In the genomic region with DNA sequence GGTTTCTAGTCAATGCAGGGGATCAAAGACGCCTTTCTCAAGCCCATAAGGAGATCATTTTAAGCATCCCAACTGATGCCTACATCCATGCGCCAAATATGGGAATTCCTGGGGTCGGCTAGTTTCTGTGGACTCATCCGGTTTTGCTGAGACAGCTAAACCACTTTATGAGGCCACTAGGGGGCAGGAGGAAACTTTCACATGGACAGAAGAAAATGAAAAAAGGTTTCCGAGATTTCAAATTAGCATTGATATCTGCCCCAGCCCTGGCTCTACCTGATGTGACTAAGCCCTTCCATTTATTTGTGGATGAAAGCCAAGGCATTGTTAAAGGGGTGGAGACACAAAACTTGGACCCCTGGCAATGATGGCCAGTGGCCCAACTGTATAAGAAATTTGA, we compare ENCODE assay signal across 8 mouse cellular contexts. TPM values are rescaled to one million over a fixed set of nuclear protein-coding genes. Genes with fewer than 3 reads are reported as not detected.
DNase-seq lines count a peak whose midpoint lies in the region; ATAC-seq and TF ChIP-seq lines count a peak whose summit lies in the region.

No protein-coding gene starts in this region.

- H3K9ac ChIP-seq in liver, adult 2 months (ENCODE audit: low read depth, low read length) = no peak overlapping the region
- H3K9ac ChIP-seq in liver, embryonic 11.5 days (ENCODE audit: low read depth, low read length) = no peak overlapping the region
- no peak overlapping the region for H3K9ac ChIP-seq in liver, postnatal 0 days (replicated peaks)

- no peak for TF ChIP-seq EP300 in liver, postnatal 0 days (IDR thresholded peaks at IDR 0.05; ENCODE audit: low read depth)

- ATAC-seq in liver, embryonic 11.5 days (replicated peaks; ENCODE audit: low FRiP score) = no peak
- peak; percentile 50 for ATAC-seq in granulocyte monocyte progenitor cell, adult 5-6 weeks (replicated peaks; ENCODE audit: poor library complexity, severe bottlenecking)
- no peak for ATAC-seq in liver, postnatal 0 days

- no peaks in the 10 kb centered on the region for H3K36me3 ChIP-seq in liver, adult 2 months (ENCODE audit: control insufficient read depth, insufficient read depth, low read length)
- no peaks in the 10 kb centered on the region for H3K36me3 ChIP-seq in liver, embryonic 11.5 days (ENCODE audit: control insufficient read depth, insufficient read depth, low read length)
- no peaks in the 10 kb centered on the region for H3K36me3 ChIP-seq in liver, postnatal 0 days (replicated peaks; ENCODE audit: insufficient read depth, low read length)
- H3K36me3 ChIP-seq in thymus, adult 2 months (ENCODE audit: control insufficient read depth, insufficient read depth, low read length) = no peaks in the 10 kb centered on the region

- peak; percentile 33 to 36 for DNase-seq in adrenal gland, adult 18-20 months (ENCODE audit: low spot score in 2 of 2)
- no peak for DNase-seq in adrenal gland, postnatal 4 days (ENCODE audit: low spot score in 2 of 2)
- peak; percentile 29 for DNase-seq in liver, adult 2 months (ENCODE audit: extremely low read depth, low read depth, low spot score)
- no peak for DNase-seq in liver, embryonic 11.5 days (ENCODE audit: low spot score)
- peak; percentile 25 to 55 for DNase-seq in adrenal gland, postnatal 36 days
- DNase-seq in liver, postnatal 0 days = peak; percentile 35
- peak; percentile 33 for DNase-seq in thymus, adult 2 months

- H3K27me3 ChIP-seq in liver, adult 2 months (ENCODE audit: control insufficient read depth, insufficient read depth, low read length) = no peaks in the 10 kb centered on the region
- no peaks in the 10 kb centered on the region for H3K27me3 ChIP-seq in liver, embryonic 11.5 days (replicated peaks; ENCODE audit: control insufficient read depth, insufficient read depth, low read length)
- no peaks in the 10 kb centered on the region for H3K27me3 ChIP-seq in liver, postnatal 0 days (ENCODE audit: insufficient read depth, low read length)
- no peaks in the 10 kb centered on the region for H3K27me3 ChIP-seq in thymus, adult 2 months (ENCODE audit: control insufficient read depth, insufficient read depth, low read length)

- no peaks in the 10 kb centered on the region for H3K9me3 ChIP-seq in liver, embryonic 11.5 days (ENCODE audit: control insufficient read depth, low read length)
- no peaks in the 10 kb centered on the region for H3K9me3 ChIP-seq in liver, postnatal 0 days (ENCODE audit: low read length)

- 23% methylated on average over 5 of the region's 5 CpGs for WGBS in liver, adult 2 months
- WGBS in liver, embryonic 11.5 days = 23% methylated on average over 5 of the region's 5 CpGs
- 19% methylated on average over 5 of the region's 5 CpGs for WGBS in liver, postnatal 0 days (ENCODE audit: insufficient replicate concordance)
- 13% methylated on average over 5 of the region's 5 CpGs for WGBS in thymus, adult 2 months

- H3K4me1 ChIP-seq in liver, adult 2 months (ENCODE audit: control insufficient read depth, insufficient read depth, low read length) = no peaks in the 10 kb centered on the region
- no peaks in the 10 kb centered on the region for H3K4me1 ChIP-seq in liver, embryonic 11.5 days (replicated peaks; ENCODE audit: control insufficient read depth, insufficient read depth, low read length)
- H3K4me1 ChIP-seq in liver, postnatal 0 days (ENCODE audit: insufficient read depth) = peaks cover 4% of the 10 kb centered on the region; the same call in 1 of the 2 replicates
- no peaks in the 10 kb centered on the region for H3K4me1 ChIP-seq in thymus, adult 2 months (replicated peaks; ENCODE audit: control insufficient read depth, insufficient read depth, low read length)

- H3K27ac ChIP-seq in liver, adult 2 months (replicated peaks; ENCODE audit: insufficient read depth, low read depth, low read length) = no peak overlapping the region
- H3K27ac ChIP-seq in liver, embryonic 11.5 days (ENCODE audit: low read depth, low read length) = no peak overlapping the region
- no peak overlapping the region for H3K27ac ChIP-seq in liver, postnatal 0 days (ENCODE audit: low read depth)
- H3K27ac ChIP-seq in thymus, adult 2 months (ENCODE audit: control insufficient read depth, insufficient read depth, low read length) = no peak overlapping the region

- peak; percentile 17; the same call in 1 of the 2 replicates for TF ChIP-seq CTCF in liver, adult 2 months (IDR thresholded peaks at IDR 0.05; ENCODE audit: low read depth, low read length)
- TF ChIP-seq CTCF in liver, postnatal 0 days (IDR thresholded peaks at IDR 0.05; ENCODE audit: low read depth) = peak; percentile 66
- no peak for TF ChIP-seq CTCF in thymus, adult 2 months (IDR thresholded peaks at IDR 0.05; ENCODE audit: borderline replicate concordance, control insufficient read depth, extremely low read depth, insufficient read depth, low read length, poor library complexity)

- H3K4me3 ChIP-seq in liver, adult 2 months (ENCODE audit: insufficient read depth, low read depth, low read length) = no peak overlapping the region
- no peak overlapping the region for H3K4me3 ChIP-seq in liver, embryonic 11.5 days (ENCODE audit: low read depth, low read length)
- no peak overlapping the region for H3K4me3 ChIP-seq in liver, postnatal 0 days (ENCODE audit: low read depth, low read length)
- H3K4me3 ChIP-seq in thymus, adult 2 months (ENCODE audit: control insufficient read depth, insufficient read depth, low read length) = no peak overlapping the region

- H3K4me2 ChIP-seq in liver, embryonic 11.5 days = no peak overlapping the region
- no peak overlapping the region for H3K4me2 ChIP-seq in liver, postnatal 0 days (ENCODE audit: low read depth, low read length)

- no peak for TF ChIP-seq POLR2A in liver, adult 2 months (IDR thresholded peaks at IDR 0.05; ENCODE audit: extremely low read depth, insufficient read depth, low read length)
- TF ChIP-seq POLR2A in thymus, adult 2 months (IDR thresholded peaks at IDR 0.05; ENCODE audit: control insufficient read depth, extremely low read depth, insufficient read depth, low read length, poor library complexity) = no peak

- no peaks in the 10 kb centered on the region for H3K79me2 ChIP-seq in liver, adult 2 months (ENCODE audit: control insufficient read depth, insufficient read depth, low read length)

RNA-seq across cellular contexts. Expression of gene Dip2b, which starts 15.5 kb away (rescaled TPM):
- 10 to 100 TPM; 13.2 to 13.3 TPM for total RNA-seq in adrenal gland, adult 18-20 months (2021)
- total RNA-seq in adrenal gland, postnatal 4 days (2021) = 10 to 100 TPM; 32.2 to 33.0 TPM
- total RNA-seq in liver, adult 2 months (2014; rRNA removed) = 3.1 and 5.3 TPM in 2 replicates
- 2.0 TPM in 2 replicates for polyA plus RNA-seq in liver, adult 2 months (2012; rRNA removed)
- 10.0 and 10.4 TPM in 2 replicates for polyA plus RNA-seq in liver, embryonic 11.5 days (2014; fragmentation: Nextera tagmentation; extraction: Ambion mirVana)
- total RNA-seq in adrenal gland, postnatal 36 days (2021) = 10 to 100 TPM; 15.7 to 17.6 TPM
- total RNA-seq in granulocyte monocyte progenitor cell, adult 5-6 weeks (2014; fragmentation: Nextera tagmentation) = 13.3 and 23.3 TPM in 2 replicates
- 11.0 and 11.9 TPM in 2 replicates for total RNA-seq in granulocyte monocyte progenitor cell, adult 5-6 weeks (2017)
- polyA plus RNA-seq in liver, postnatal 0 days (2015; fragmentation: Nextera tagmentation; extraction: Ambion mirVana) = 2.1 and 2.3 TPM in 2 replicates
- polyA plus RNA-seq in thymus, adult 2 months (2012; rRNA removed) = 18.1 and 22.2 TPM in 2 replicates

RNA-seq across cellular contexts. Expression of gene Larp4, which starts 53.1 kb away (rescaled TPM):
- total RNA-seq in adrenal gland, adult 18-20 months (2021) = 10 to 100 TPM; 76.8 to 80.8 TPM
- total RNA-seq in adrenal gland, postnatal 4 days (2021) = 10 to 100 TPM; 73.7 to 78.9 TPM
- 40.5 and 48.3 TPM in 2 replicates for total RNA-seq in liver, adult 2 months (2014; rRNA removed)
- 26.5 and 32.7 TPM in 2 replicates for polyA plus RNA-seq in liver, adult 2 months (2012; rRNA removed)
- polyA plus RNA-seq in liver, embryonic 11.5 days (2014; fragmentation: Nextera tagmentation; extraction: Ambion mirVana) = 52.0 and 57.0 TPM in 2 replicates
- 10 to 100 TPM; 85.8 to 91.6 TPM for total RNA-seq in adrenal gland, postnatal 36 days (2021)
- 99.3 and 101 TPM in 2 replicates for total RNA-seq in granulocyte monocyte progenitor cell, adult 5-6 weeks (2014; fragmentation: Nextera tagmentation)
- 77.6 and 87.4 TPM in 2 replicates for total RNA-seq in granulocyte monocyte progenitor cell, adult 5-6 weeks (2017)
- 16.2 and 17.3 TPM in 2 replicates for polyA plus RNA-seq in liver, postnatal 0 days (2015; fragmentation: Nextera tagmentation; extraction: Ambion mirVana)
- polyA plus RNA-seq in thymus, adult 2 months (2012; rRNA removed) = 76.1 and 88.8 TPM in 2 replicates

RNA-seq across cellular contexts. Expression of gene Fam186a, which starts 56.1 kb away (rescaled TPM):
- total RNA-seq in adrenal gland, adult 18-20 months (2021) = under 1 TPM; 0.20 to 0.67 TPM
- total RNA-seq in adrenal gland, postnatal 4 days (2021) = under 1 TPM; 0.14 TPM
- total RNA-seq in liver, adult 2 months (2014; rRNA removed) = not detected in 2 replicates
- polyA plus RNA-seq in liver, adult 2 months (2012; rRNA removed) = not detected in 2 replicates
- polyA plus RNA-seq in liver, embryonic 11.5 days (2014; fragmentation: Nextera tagmentation; extraction: Ambion mirVana) = not detected in 2 replicates
- under 1 TPM; 0.13 to 0.23 TPM for total RNA-seq in adrenal gland, postnatal 36 days (2021)
- not detected in 2 replicates for total RNA-seq in granulocyte monocyte progenitor cell, adult 5-6 weeks (2014; fragmentation: Nextera tagmentation)
- not detected in 2 replicates for total RNA-seq in granulocyte monocyte progenitor cell, adult 5-6 weeks (2017)
- polyA plus RNA-seq in liver, postnatal 0 days (2015; fragmentation: Nextera tagmentation; extraction: Ambion mirVana) = not detected in 2 replicates
- 0.03 and 0.09 TPM in 2 replicates for polyA plus RNA-seq in thymus, adult 2 months (2012; rRNA removed)

Comparison
In these comparisons a context has a peak if more than half of its experiments do, and no peak if none do; other contexts are left out.
1. DNase-seq: peak in adrenal gland, adult 18-20 months (2 of 2), liver, adult 2 months (single experiment), adrenal gland, postnatal 36 days (2 of 2), liver, postnatal 0 days (single experiment) and thymus, adult 2 months (single experiment); none in adrenal gland, postnatal 4 days (0 of 2) and liver, embryonic 11.5 days (single experiment).